Mouse (Mus musculus) brain, embryonic 14.5 days (tissue): ENCODE data around the gene Adora2b. TPM values are rescaled to one million over a fixed set of nuclear protein-coding genes. Genes with fewer than 3 reads are reported as not detected.
"Not testable (repeated sequence)": the region's sequence is repeated elsewhere in the genome, so short reads cannot be mapped to it uniquely, and the experiment has no call there.

Experiments
- DNase-seq: peaks from one replicate; pipeline ENCODE4 v3.0.0-alpha.2; 2011; ENCODE audit warnings: low read depth
- CTCF ChIP-seq: fragments of 200-500 bp; IDR thresholded peaks from 2 replicates; pipeline ENCODE4 v1.5.1; 2012; ENCODE audit warnings: inconsistent platforms, mild to moderate bottlenecking, moderate library complexity, borderline replicate concordance; ENCODE audit not compliant: insufficient read depth, insufficient read length; ENCODE audit errors: extremely low read depth
- POLR2A ChIP-seq: fragments of 200-500 bp; IDR thresholded peaks from 2 replicates; pipeline ENCODE4 v1.6.1; 2012; ENCODE audit warnings: mild to moderate bottlenecking, inconsistent platforms, borderline replicate concordance; ENCODE audit not compliant: poor library complexity, insufficient read depth, insufficient read length, severe bottlenecking; ENCODE audit errors: extremely low read depth
- polyA plus RNA-seq: library from polyadenylated mRNA; depleted of rRNA; stranded (reverse); fragments of >200 nt; gene quantifications from 2 replicates; pipeline ENCODE4 v1.2.3, GENCODE M21; 2012

Adora2b gene
- polyA plus RNA-seq, 1 experiment = 3.0 TPM

GRCm38 (mm10) chr11:62265642-62266041 is 16.9 kb downstream of the Adora2b start:
- peak; percentile 40 for DNase-seq

GRCm38 (mm10) chr11:62266466-62267214 is 17.9 kb downstream of the Adora2b start:
- TF ChIP-seq CTCF (no peak), POLR2A (no peak)
- peak; percentile 44 for DNase-seq

More at GRCm38 (mm10) chr11:62265642-62266041, 16.9 kb downstream of the Adora2b start:
- no peak for TF ChIP-seq CTCF
- no peak for TF ChIP-seq POLR2A

- TF ChIP-seq CTCF = no peak
- no peak for TF ChIP-seq POLR2A
- no peak for DNase-seq
Observed at GRCm38 (mm10) chr11:62268381-62268780, 19.6 kb downstream of the Adora2b start.

GRCm38 (mm10) chr11:62269097-62269496 is 20.3 kb downstream of the Adora2b start:
- no peak for DNase-seq
- TF ChIP-seq POLR2A (no peak), CTCF (no peak)

GRCm38 (mm10) chr11:62270851-62271250 is 22.1 kb downstream of the Adora2b start:
- no peak for TF ChIP-seq POLR2A
- TF ChIP-seq CTCF = no peak
- no peak for DNase-seq

GRCm38 (mm10) chr11:62277086-62277485 is 28.3 kb downstream of the Adora2b start:
- no peak for TF ChIP-seq CTCF
- no peak for DNase-seq

GRCm38 (mm10) chr11:62278027-62278426 is 29.2 kb downstream of the Adora2b start:
- TF ChIP-seq POLR2A (no peak), CTCF (peak; percentile 75)
- peak; percentile 51 for DNase-seq

GRCm38 (mm10) chr11:62280675-62281600 is 32.2 kb downstream of the Adora2b start, which contains the start of the genes Zswim7 and Ttc19:
Gene Zswim7, minus strand, starts transcription at chr11:62281375.
Gene Ttc19, plus strand, starts transcription at chr11:62281473.
- DNase-seq = peak; percentile 97
- TF ChIP-seq POLR2A (no peak; the same call in none of the 2 replicates), CTCF (peak; percentile 77; the same call in 1 of the 2 replicates)

GRCm38 (mm10) chr11:62281601-62281997 is 32.8 kb downstream of the Adora2b start:
- DNase-seq = peak; percentile 57
- TF ChIP-seq CTCF (no peak), POLR2A (no peak)

- DNase-seq = not testable (repeated sequence)
Observed at GRCm38 (mm10) chr11:62284020-62284419, 35.2 kb downstream of the Adora2b start.

- TF ChIP-seq CTCF = no peak
- TF ChIP-seq POLR2A = no peak
- no peak for DNase-seq
Observed at GRCm38 (mm10) chr11:62285020-62285419, 36.2 kb downstream of the Adora2b start.

- no peak for TF ChIP-seq POLR2A
- no peak for TF ChIP-seq CTCF
- DNase-seq = no peak
Observed at GRCm38 (mm10) chr11:62287700-62288099, 38.9 kb downstream of the Adora2b start.

- TF ChIP-seq CTCF (no peak), POLR2A (no peak)
- DNase-seq = no peak
Observed at GRCm38 (mm10) chr11:62294121-62294520, 45.3 kb downstream of the Adora2b start.
